Mouse (Mus musculus): ENCODE data around the gene Slc17a2.

The Slc17a2 gene

DNA sequence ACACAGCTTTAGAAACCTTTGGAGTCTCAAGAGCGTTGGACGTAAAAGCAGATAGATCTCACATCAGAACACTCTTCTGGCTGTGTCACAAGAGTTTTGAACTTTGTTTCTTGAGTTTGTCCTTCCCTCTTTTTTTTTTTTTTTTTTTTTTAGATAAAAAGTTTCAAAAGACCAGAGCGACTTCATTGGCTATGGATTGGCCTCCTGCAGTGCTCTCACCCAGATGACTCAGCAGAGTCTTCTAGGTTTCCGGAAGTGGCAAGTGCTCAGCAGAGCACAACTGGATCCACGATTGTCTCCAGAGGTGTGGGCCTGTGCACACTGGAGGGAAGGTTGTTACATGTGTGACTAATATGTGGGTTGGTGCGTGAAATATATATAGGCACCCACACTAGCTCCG, 28.5 kb upstream of the Slc17a2 start:
- CTCF ChIA-PET = interaction anchor here (0.7 kb wide), 1 partner anchor 8 kb away, joined by 10 read pairs; no protein-coding TSS in a partner anchor

- CTCF ChIA-PET = no interaction called here
Observed at GRCm38 (mm10) chr13:23779025-23779424, 27.8 kb upstream of the Slc17a2 start.

- CTCF ChIA-PET = interaction anchor here (0.6 to 0.7 kb wide), 2 partner anchors 490 to 1109 kb away, joined by 3 read pairs; no protein-coding TSS in a partner anchor
Observed at GRCm38 (mm10) chr13:23792520-23792919, 14.3 kb upstream of the Slc17a2 start.

GRCm38 (mm10) chr13:23799405-23799804, 7.4 kb upstream of the Slc17a2 start:
- CTCF ChIA-PET = no interaction called here

GRCm38 (mm10) chr13:23804532-23804931, 2.3 kb upstream of the Slc17a2 start:
- CTCF ChIA-PET = no interaction called here

GRCm38 (mm10) chr13:23816148-23816547, 9.4 kb downstream of the Slc17a2 start:
- CTCF ChIA-PET = no interaction called here

- CTCF ChIA-PET = no interaction called here
Observed at GRCm38 (mm10) chr13:23820179-23820940, 13.6 kb downstream of the Slc17a2 start.

GRCm38 (mm10) chr13:23822213-23822612, 15.4 kb downstream of the Slc17a2 start:
- CTCF ChIA-PET = no interaction called here

GRCm38 (mm10) chr13:23826606-23827005, 19.8 kb downstream of the Slc17a2 start:
- CTCF ChIA-PET = no interaction called here

- CTCF ChIA-PET = no interaction called here
Observed at GRCm38 (mm10) chr13:23833053-23833452, 26.3 kb downstream of the Slc17a2 start.

GRCm38 (mm10) chr13:23834836-23835235, 28.0 kb downstream of the Slc17a2 start:
- CTCF ChIA-PET = no interaction called here

DNA sequence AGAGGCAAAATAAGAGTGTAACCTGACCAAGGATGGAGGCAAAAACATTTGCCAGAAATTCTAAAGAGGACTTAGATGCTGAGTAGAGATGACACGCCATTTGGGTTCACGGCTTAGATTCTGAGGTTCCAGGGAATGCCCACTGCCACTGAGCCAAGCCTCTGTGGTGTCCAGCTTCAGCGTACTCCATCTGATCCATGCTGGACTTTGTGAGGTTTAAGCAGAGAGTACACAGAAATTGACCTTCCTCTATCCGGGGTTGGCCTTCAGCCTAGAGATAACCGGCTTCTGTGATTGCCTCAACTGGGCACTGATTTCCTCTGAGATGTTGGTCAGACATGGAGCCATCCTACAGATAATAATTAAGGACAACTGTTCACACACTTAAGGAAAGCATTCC, 29.8 kb downstream of the Slc17a2 start:
- CTCF ChIA-PET = no interaction called here

DNA sequence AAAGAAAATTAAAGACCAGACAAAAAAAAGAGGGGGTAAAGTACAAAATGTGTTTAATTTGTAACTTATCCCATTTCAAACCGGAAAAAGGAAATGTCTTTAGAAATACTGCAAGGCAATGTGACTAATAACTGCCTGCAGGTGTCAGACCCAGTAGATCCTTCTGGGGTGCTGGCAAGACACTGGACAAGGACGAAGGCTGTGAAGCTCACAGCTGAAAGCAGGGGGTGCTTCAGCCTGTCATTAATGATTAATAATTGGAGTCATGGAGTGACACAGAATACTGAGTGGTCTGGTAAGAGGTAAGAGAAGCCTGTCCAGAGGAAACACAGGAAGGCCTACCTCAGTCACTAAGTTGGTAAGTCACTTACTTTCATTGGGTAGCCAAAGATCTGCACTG, 32.5 kb downstream of the Slc17a2 start, which contains the start of gene Slc17a3:
Gene Slc17a3 (plus strand): TSS at position 127 of the 400 bp plus-strand sequence.
- CTCF ChIA-PET = no interaction called here

GRCm38 (mm10) chr13:23845851-23846250, 39.1 kb downstream of the Slc17a2 start:
- CTCF ChIA-PET = no interaction called here

DNA sequence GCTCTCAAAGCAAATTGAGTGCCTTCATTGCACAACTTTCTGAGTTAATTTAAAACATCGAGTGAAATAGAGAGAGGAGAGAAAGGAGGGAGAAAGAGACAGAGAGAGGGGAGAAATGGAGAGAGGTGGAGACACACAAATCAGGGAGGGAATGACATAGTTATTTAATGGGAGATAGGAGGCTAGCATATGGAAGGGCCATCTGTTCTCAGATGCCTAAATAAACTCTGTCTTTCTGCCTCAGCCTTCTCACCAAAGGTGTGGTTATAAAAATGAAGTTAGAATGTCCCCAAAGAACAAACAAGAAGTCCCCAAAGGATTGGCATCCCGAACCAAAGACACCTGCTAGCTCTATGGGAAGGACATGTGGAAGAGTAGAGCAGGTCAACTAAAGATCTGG, 42.5 kb downstream of the Slc17a2 start:
- CTCF ChIA-PET = no interaction called here

DNA sequence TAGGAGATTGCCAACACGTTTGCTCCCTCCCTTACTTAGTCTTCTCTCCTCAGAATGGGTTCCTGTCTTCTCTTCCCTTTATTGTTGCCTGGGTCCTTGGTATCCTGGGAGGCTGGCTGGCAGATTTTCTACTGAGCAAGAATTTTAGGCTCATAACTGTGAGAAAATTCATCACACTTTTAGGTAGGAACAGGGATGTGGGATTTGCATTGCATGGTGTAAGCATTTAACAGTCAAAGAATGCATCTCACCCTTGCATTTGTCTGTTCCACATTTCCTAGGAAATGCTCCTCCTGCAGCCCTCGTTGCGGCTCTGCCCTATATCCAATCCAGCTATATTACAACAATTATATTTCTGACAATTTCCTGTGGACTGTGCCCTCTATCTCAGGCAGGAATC, 49.6 kb downstream of the Slc17a2 start:
- CTCF ChIA-PET = no interaction called here

- CTCF ChIA-PET = no interaction called here
Observed at GRCm38 (mm10) chr13:23861815-23862214, 55.0 kb downstream of the Slc17a2 start.

- CTCF ChIA-PET = no interaction called here
Observed at GRCm38 (mm10) chr13:23864711-23865110, 57.9 kb downstream of the Slc17a2 start.

- CTCF ChIA-PET = no interaction called here
Observed at GRCm38 (mm10) chr13:23866086-23866710, 59.4 kb downstream of the Slc17a2 start.

DNA sequence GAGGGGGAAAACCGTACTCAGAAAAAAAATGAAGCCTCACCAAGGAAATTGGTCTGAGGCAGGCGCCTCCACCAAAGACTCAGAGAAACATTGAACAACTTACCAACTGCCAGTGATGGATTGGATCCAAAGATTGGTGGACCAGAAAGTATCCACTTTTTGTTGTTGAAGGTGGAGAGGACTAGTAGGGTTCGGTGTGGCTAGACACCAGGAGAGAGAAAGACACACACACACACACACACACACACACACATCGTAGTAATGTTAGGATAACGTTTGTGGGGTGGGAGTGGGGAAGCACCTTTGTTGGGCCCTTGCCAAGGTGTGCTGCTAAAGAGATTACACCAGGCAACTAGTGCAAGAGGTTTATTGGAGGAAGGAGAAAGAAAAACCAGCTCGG, 60.2 kb downstream of the Slc17a2 start:
- CTCF ChIA-PET = interaction anchor here (0.7 kb wide), 1 partner anchor 215 kb away, joined by 4 read pairs; no protein-coding TSS in a partner anchor

GRCm38 (mm10) chr13:23867405-23867804, 60.6 kb downstream of the Slc17a2 start, which contains the start of gene Slc17a1:
Gene Slc17a1 (plus strand): TSS chr13:23867750.
- CTCF ChIA-PET = interaction anchor here (0.7 kb wide), 1 partner anchor 214 kb away, joined by 4 read pairs; no protein-coding TSS in a partner anchor

DNA sequence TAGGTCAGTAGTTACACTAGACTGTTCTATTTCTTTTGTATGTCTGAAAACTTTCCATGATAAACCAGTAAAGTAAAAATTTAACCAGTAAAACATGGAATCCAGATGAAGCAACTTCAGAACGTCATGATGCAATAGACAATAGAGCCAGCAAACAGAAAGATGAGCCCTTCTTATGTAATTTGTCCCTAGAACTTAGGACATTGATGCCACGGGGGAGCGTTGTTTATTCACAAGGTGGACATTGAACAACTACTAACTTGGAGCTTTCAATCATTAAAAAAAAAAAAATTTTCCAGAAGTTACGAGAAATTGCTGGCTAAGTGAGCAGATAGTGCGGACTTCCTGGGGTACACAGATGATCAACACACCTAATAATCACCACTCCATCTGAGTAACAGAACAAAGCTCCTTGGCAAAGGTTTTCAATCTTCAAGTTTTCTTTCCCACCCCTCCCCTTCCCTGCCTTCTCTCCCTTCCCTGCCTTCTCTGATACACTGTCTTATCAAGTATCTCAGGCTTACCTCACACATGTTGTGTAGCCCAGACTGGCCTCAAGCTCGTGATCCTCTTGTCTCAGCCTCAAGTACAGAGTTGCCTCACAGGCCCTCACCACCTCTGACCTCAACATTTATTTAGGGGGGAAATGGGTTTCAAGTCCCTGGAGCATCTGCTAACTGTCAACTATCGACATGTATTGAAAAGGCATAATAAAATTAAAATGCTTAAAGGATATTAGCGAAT, 62.2 kb downstream of the Slc17a2 start:
- CTCF ChIA-PET = no interaction called here

DNA sequence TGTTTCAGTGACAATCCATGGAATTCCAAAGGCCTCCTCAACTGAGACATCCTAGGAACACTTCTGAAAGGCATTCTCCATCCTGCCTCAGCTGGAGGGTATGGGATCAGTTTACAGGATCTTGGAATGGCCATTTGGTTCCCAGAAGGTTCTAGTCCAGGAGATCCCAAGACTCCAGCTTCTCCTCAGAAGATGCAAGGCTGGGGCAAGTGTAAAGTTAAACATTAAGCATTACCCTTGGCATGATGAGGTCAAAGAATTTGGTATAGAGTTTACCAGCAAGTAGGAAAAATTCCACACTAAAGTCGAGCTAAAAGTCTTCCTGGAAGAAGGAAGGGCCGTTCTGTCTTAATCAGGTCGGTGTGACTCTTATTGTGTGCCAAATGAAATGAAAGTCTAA, 63.2 kb downstream of the Slc17a2 start:
- CTCF ChIA-PET = no interaction called here
